ENCODE assay signal across 19 mouse cellular contexts in the genomic region with DNA sequence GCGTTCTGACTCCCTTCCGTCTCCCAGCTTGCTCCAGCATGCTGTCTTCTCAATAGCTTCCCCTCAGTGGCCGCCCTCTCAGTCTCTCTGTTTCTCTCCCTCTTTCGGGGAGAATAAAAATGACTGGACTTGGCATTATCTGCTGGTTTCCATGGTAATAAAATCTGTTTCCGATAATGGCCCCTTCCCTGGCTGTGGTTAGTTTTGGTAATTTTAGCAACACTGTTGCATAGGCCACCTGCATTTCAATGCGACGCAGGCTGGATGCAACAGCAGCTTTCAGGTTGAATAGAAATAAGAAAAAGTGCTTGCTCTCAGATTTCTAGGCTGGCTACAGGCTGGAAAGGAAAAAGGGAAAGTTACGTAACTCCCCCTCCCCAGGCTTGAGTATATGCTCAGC.
DNase-seq lines count a peak whose midpoint lies in the region; ATAC-seq lines count a peak whose summit lies in the region.
"Had no signal": no experiment of that assay in that cellular context is flagged by ENCODE, and none has a peak within 500 bp of the region (broad histone marks: within the 10 kb centered on the region; RNA-seq: fewer than 3 reads in every experiment).

No protein-coding gene starts in this region.

- WGBS in forebrain, embryonic 12.5 days = 29% methylated on average over 8 of the region's 8 CpGs
- WGBS in forebrain, embryonic 11.5 days = 50% methylated on average over 8 of the region's 8 CpGs

- H3K27ac ChIP-seq in forebrain, embryonic 12.5 days = 0 out of 2 replicates have a peak overlapping the region, but pooled peaks have one; percentile 6
- no peak overlapping the region for H3K27ac ChIP-seq in forebrain, embryonic 11.5 days (ENCODE audit: low read depth, low read length)
- H3K27ac ChIP-seq: heart, embryonic 13.5 days; limb, embryonic 10.5 days; liver, embryonic 13.5 days had no signal

- no peak for DNase-seq in forebrain, embryonic 11.5 days (ENCODE audit: low spot score)
- peak; percentile 42 to 46 for DNase-seq in left cerebral cortex, postnatal 25 days (ENCODE audit: low spot score in 2 of 2)
- no peak for DNase-seq in left cerebral cortex, adult 11 months (ENCODE audit: low spot score)
- DNase-seq in testis, postnatal 14 days (ENCODE audit: low spot score) = peak; percentile 31
- no peak for DNase-seq in testis, postnatal 10 days (ENCODE audit: low spot score)
- peak; percentile 55 for DNase-seq in right cerebral cortex, postnatal 25 days
- DNase-seq in heart, postnatal 36 days = no peak
- DNase-seq: cerebellum, postnatal 25 days; heart, adult 11 months; heart, postnatal 4 days; kidney, adult 8-10 months; kidney, postnatal 36 days; liver, embryonic 13.5 days; spleen, adult 18-20 months had no signal

- H3K27me3 ChIP-seq in forebrain, embryonic 12.5 days = peaks cover 55% of the 10 kb centered on the region
- H3K27me3 ChIP-seq in forebrain, embryonic 11.5 days (ENCODE audit: control insufficient read depth, insufficient read depth, low read length) = no peaks in the 10 kb centered on the region; the same call in 1 of the 2 replicates
- H3K27me3 ChIP-seq: liver, embryonic 13.5 days had no signal

- no peaks in the 10 kb centered on the region for H3K9me3 ChIP-seq in forebrain, embryonic 12.5 days
- H3K9me3 ChIP-seq in forebrain, embryonic 11.5 days (ENCODE audit: control insufficient read depth, low read length) = no peaks in the 10 kb centered on the region
- H3K9me3 ChIP-seq: heart, embryonic 13.5 days; limb, embryonic 10.5 days; liver, embryonic 13.5 days; neural tube, embryonic 13.5 days had no signal

- no peak for ATAC-seq in forebrain, embryonic 12.5 days (ENCODE audit: low FRiP score)
- ATAC-seq in forebrain, embryonic 11.5 days (replicated peaks; ENCODE audit: low FRiP score) = no peak

- no peak overlapping the region for H3K4me2 ChIP-seq in forebrain, embryonic 12.5 days
- no peak overlapping the region for H3K4me2 ChIP-seq in forebrain, embryonic 11.5 days (ENCODE audit: low read depth, low read length, severe bottlenecking)
- H3K4me2 ChIP-seq: heart, embryonic 13.5 days; liver, embryonic 13.5 days; neural tube, embryonic 13.5 days had no signal

- peaks cover 46% of the 10 kb centered on the region for H3K4me1 ChIP-seq in forebrain, embryonic 12.5 days
- H3K4me1 ChIP-seq in forebrain, embryonic 11.5 days (replicated peaks; ENCODE audit: control insufficient read depth, insufficient read depth, low read length) = 0 out of 2 replicates have a peak, but pooled peaks cover 5% of the 10 kb centered on the region
- H3K4me1 ChIP-seq: heart, embryonic 13.5 days; limb, embryonic 10.5 days; liver, embryonic 13.5 days had no signal

- H3K4me3 ChIP-seq in forebrain, embryonic 12.5 days (replicated peaks) = no peak overlapping the region
- H3K4me3 ChIP-seq in forebrain, embryonic 11.5 days (ENCODE audit: low read depth, low read length) = no peak overlapping the region
- H3K4me3 ChIP-seq: erythroblast, embryonic 14.5 days; heart, embryonic 13.5 days; limb, embryonic 10.5 days; liver, embryonic 13.5 days; neural tube, embryonic 13.5 days had no signal

- intact Hi-C loops in left cerebral cortex, postnatal 25 days (cut with DNase I) = no loop called here
- intact Hi-C loops in heart, postnatal 36 days (cut with DNase I) = loop anchor here (10.0 kb wide), 1 partner anchor 593 kb away; no protein-coding TSS in a partner anchor

- H3K9ac ChIP-seq in forebrain, embryonic 12.5 days = no peak overlapping the region
- H3K9ac ChIP-seq in forebrain, embryonic 11.5 days (ENCODE audit: low read length) = no peak overlapping the region
- H3K9ac ChIP-seq: heart, embryonic 13.5 days; liver, embryonic 13.5 days; neural tube, embryonic 13.5 days had no signal

- no peaks in the 10 kb centered on the region for H3K36me3 ChIP-seq in forebrain, embryonic 12.5 days (replicated peaks)
- no peaks in the 10 kb centered on the region for H3K36me3 ChIP-seq in forebrain, embryonic 11.5 days (ENCODE audit: control insufficient read depth, insufficient read depth, low read length)
- H3K36me3 ChIP-seq: heart, embryonic 13.5 days; limb, embryonic 10.5 days; liver, embryonic 13.5 days; neural tube, embryonic 13.5 days had no signal

Comparison
In these comparisons a context has a peak if more than half of its experiments do, and no peak if none do; other contexts are left out.
1. DNase-seq: peak in left cerebral cortex, postnatal 25 days (2 of 2), testis, postnatal 14 days (single experiment) and right cerebral cortex, postnatal 25 days (single experiment); none in forebrain, embryonic 11.5 days (single experiment), left cerebral cortex, adult 11 months (single experiment), testis, postnatal 10 days (single experiment) and heart, postnatal 36 days (0 of 2).